Mouse (Mus musculus) lung, embryonic 14.5 days (tissue): ENCODE data around the gene Lefty2. TPM values are rescaled to one million over a fixed set of nuclear protein-coding genes. Genes with fewer than 3 reads are reported as not detected.

Experiments used
- ATAC-seq: fragments of 200-750 bp; cut with Nextera tagmentation; 2 replicates; pipeline ENCODE4 v1.8.0; 2017; ENCODE audit warnings: mild to moderate bottlenecking, moderate TSS enrichment, moderate library complexity; ENCODE audit not compliant: insufficient read depth
- DNase-seq: peaks from one replicate; pipeline ENCODE4 v3.0.0-alpha.2; 2015
- H3K27ac ChIP-seq: fragments of 300-500 bp; sonication (generic); 2 replicates; pipeline ENCODE4 v1.5.1; 2014; ENCODE audit warnings: low read depth, mild to moderate bottlenecking, moderate library complexity
- H3K27me3 ChIP-seq: fragments of 300-500 bp; sonication (generic); 2 replicates; pipeline ENCODE4 v1.6.1; 2014; ENCODE audit warnings: low read length, control low read depth; ENCODE audit not compliant: insufficient read depth
- H3K36me3 ChIP-seq: fragments of 300-500 bp; sonication (generic); 2 replicates; pipeline ENCODE4 v1.6.1; 2014; ENCODE audit warnings: control low read depth; ENCODE audit not compliant: insufficient read depth
- H3K4me1 ChIP-seq: fragments of 300-500 bp; sonication (generic); 2 replicates; pipeline ENCODE4 v1.6.1; 2014; ENCODE audit warnings: antibody characterized with exemption, control low read depth; ENCODE audit not compliant: insufficient read depth
- H3K4me2 ChIP-seq: fragments of 300-500 bp; sonication (generic); 2 replicates; pipeline ENCODE4 v1.6.1; 2014; ENCODE audit warnings: mild to moderate bottlenecking
- H3K4me3 ChIP-seq: fragments of 300-500 bp; sonication (generic); 2 replicates; pipeline ENCODE4 v1.5.1; 2014; ENCODE audit warnings: low read depth, low read length
- H3K9ac ChIP-seq: fragments of 300-500 bp; sonication (generic); 2 replicates; pipeline ENCODE4 v1.6.1; 2014
- H3K9me3 ChIP-seq: fragments of 300-500 bp; sonication (generic); 2 replicates; pipeline ENCODE4 v1.6.1; 2016; ENCODE audit warnings: low read depth, low read length, control low read depth
- CTCF ChIP-seq: IDR thresholded peaks from 2 replicates; pipeline ENCODE4 v1.5.1; 2016; ENCODE audit warnings: antibody characterized with exemption, low read depth
- whole genome bisulfite sequencing: fragments of 180-500 bp; shearing (Covaris S2); extraction: QIAGEN DNeasy Blood & Tissue Kit; methylation state at CpG from one replicate; pipeline ENCODE4 v1.1.7; 2014; 5-methylcytosine and 5-hydroxymethylcytosine counted together
- polyA plus RNA-seq: library from polyadenylated mRNA; unstranded; fragments of >200 nt; fragmentation: Nextera tagmentation; extraction: Ambion mirVana; gene quantifications from 2 replicates; pipeline ENCODE4 v1.2.1, GENCODE M21; 2014

Gene Lefty2
- polyA plus RNA-seq, 1 experiment from 2014 or later: not detected

GRCm38 (mm10) chr1:180919686-180920085 lies 26.8 kb downstream of the Lefty2 start:
- H3K36me3 ChIP-seq: no peaks in the 10 kb centered on the region
- 29% methylated on average over 8 of the region's 8 CpGs for WGBS
- no peak overlapping the region for H3K27ac ChIP-seq
- TF ChIP-seq CTCF: peak; percentile 72
- ATAC-seq: 0 out of 2 replicates have a peak, but pooled peaks have one; percentile 8
- H3K9me3 ChIP-seq: no peaks in the 10 kb centered on the region
- H3K4me2 ChIP-seq: no peak overlapping the region
- DNase-seq: peak; percentile 60
- no peaks in the 10 kb centered on the region for H3K4me1 ChIP-seq
- no peak overlapping the region for H3K4me3 ChIP-seq
- no peak overlapping the region for H3K9ac ChIP-seq
- no peaks in the 10 kb centered on the region for H3K27me3 ChIP-seq

- Histone ChIP-seq H3K4me3 (no peak overlapping the region), H3K27ac (no peak overlapping the region), H3K9me3 (no peaks in the 10 kb centered on the region), H3K27me3 (no peaks in the 10 kb centered on the region), H3K4me2 (no peak overlapping the region), H3K4me1 (no peaks in the 10 kb centered on the region), H3K9ac (no peak overlapping the region), H3K36me3 (no peaks in the 10 kb centered on the region)
- 71% methylated on average over 6 of the region's 6 CpGs for WGBS
- ATAC-seq: no peak
- TF ChIP-seq CTCF: no peak
- no peak for DNase-seq
These were observed 29.6 kb downstream of the Lefty2 start for GRCm38 (mm10) chr1:180922273-180923048.

- TF ChIP-seq CTCF: no peak
- Histone ChIP-seq H3K4me1 (no peaks in the 10 kb centered on the region), H3K9me3 (no peaks in the 10 kb centered on the region), H3K27ac (no peak overlapping the region), H3K9ac (no peak overlapping the region), H3K27me3 (no peaks in the 10 kb centered on the region), H3K36me3 (no peaks in the 10 kb centered on the region), H3K4me2 (no peak overlapping the region), H3K4me3 (no peak overlapping the region)
- ATAC-seq (no peak), DNase-seq (no peak)
- WGBS: 47% methylated on average over 2 of the region's 2 CpGs
These were observed 31.8 kb downstream of the Lefty2 start for GRCm38 (mm10) chr1:180924737-180925136.

DNA sequence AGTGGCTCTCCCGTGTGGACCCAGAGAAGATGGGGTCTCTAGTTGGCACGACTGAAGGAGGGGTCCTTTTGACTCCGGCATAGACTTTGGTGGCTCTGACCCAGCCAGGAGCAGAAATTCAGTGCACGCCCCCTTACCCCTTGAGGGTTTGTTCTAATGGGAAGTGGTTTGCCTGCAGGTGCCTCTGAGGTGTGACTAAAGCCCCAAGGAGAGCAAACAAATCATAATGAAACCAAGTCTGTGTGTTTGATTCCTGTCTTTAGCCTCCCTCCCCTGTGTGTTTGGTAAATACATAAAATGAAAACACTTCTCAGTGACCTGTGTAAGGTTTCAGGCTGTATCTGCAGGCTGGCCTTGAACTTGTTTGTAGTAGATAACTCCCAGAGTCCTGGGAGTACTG lies 33.4 kb downstream of the Lefty2 start:
- Histone ChIP-seq H3K27me3 (no peaks in the 10 kb centered on the region), H3K4me2 (no peak overlapping the region), H3K9ac (no peak overlapping the region), H3K4me3 (no peak overlapping the region), H3K4me1 (no peaks in the 10 kb centered on the region), H3K36me3 (no peaks in the 10 kb centered on the region), H3K9me3 (no peaks in the 10 kb centered on the region), H3K27ac (no peak overlapping the region)
- 49% methylated on average over 4 of the region's 4 CpGs for WGBS
- ATAC-seq (no peak), DNase-seq (no peak)
- TF ChIP-seq CTCF: no peak

- H3K4me3 ChIP-seq: no peak overlapping the region
- WGBS: 15% methylated on average over 2 of the region's 2 CpGs
- H3K27ac ChIP-seq: no peak overlapping the region
- ATAC-seq (no peak), DNase-seq (no peak)
- no peak for TF ChIP-seq CTCF
- no peaks in the 10 kb centered on the region for H3K4me1 ChIP-seq
- H3K27me3 ChIP-seq: peaks cover 14% of the 10 kb centered on the region
- H3K4me2 ChIP-seq: no peak overlapping the region
- no peak overlapping the region for H3K9ac ChIP-seq
- H3K36me3 ChIP-seq: no peaks in the 10 kb centered on the region
- no peaks in the 10 kb centered on the region for H3K9me3 ChIP-seq
These were observed 36.7 kb downstream of the Lefty2 start for GRCm38 (mm10) chr1:180929599-180929998.

DNA sequence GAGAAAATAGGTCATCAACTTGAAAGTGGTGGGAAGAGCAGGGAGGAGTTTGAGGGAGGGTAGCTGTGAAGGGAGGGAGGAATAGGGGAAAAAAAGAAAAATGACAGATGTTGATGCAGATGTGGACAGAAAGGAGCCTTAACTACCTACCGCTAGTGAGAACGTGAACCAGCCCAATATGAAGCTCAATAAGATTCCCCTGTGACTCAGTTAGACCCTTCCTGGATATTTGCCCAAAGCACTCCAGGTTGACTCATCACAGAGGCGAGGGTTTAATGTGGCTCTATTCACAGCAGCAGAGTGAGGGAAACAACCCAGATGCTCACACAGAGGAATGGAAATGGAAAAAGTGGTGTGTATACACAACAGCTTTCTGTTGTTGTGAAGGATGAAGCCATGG lies 38.2 kb downstream of the Lefty2 start:
- no peak overlapping the region for H3K9ac ChIP-seq
- no peak overlapping the region for H3K4me2 ChIP-seq
- TF ChIP-seq CTCF: no peak
- H3K9me3 ChIP-seq: no peaks in the 10 kb centered on the region
- H3K27me3 ChIP-seq: peaks cover 29% of the 10 kb centered on the region
- H3K4me3 ChIP-seq: no peak overlapping the region
- WGBS: 71% methylated on average over 3 of the region's 3 CpGs
- no peaks in the 10 kb centered on the region for H3K4me1 ChIP-seq
- no peak for ATAC-seq
- no peaks in the 10 kb centered on the region for H3K36me3 ChIP-seq
- no peak overlapping the region for H3K27ac ChIP-seq
- DNase-seq: no peak

DNA sequence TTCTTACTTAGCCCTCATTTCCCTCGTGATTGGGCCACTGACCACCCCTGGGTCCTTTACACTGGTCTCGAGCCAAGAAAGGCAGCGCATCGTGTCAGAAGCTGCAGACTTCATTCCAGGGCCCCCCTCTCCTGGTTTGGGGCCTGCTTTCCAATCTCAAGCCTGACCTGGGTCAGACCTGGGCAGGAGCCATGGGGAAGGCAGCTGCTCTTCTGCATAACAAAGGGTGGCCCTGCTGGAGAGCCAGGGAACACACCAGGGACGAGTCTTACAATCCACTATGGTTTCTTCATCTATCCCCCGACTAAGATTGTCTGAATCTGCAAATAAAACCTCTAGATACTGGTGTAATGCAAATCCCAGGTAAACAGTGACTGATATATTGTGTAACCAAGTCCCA lies 40.8 kb downstream of the Lefty2 start:
- H3K4me1 ChIP-seq: no peaks in the 10 kb centered on the region
- ATAC-seq: no peak
- H3K36me3 ChIP-seq: no peaks in the 10 kb centered on the region
- 27% methylated on average over 6 of the region's 6 CpGs for WGBS
- H3K4me3 ChIP-seq: no peak overlapping the region
- DNase-seq: no peak
- no peak overlapping the region for H3K27ac ChIP-seq
- peaks cover 36% of the 10 kb centered on the region for H3K27me3 ChIP-seq
- no peaks in the 10 kb centered on the region for H3K9me3 ChIP-seq
- 0 out of 2 replicates have a peak, but pooled peaks have one; percentile 6 for TF ChIP-seq CTCF
- no peak overlapping the region for H3K4me2 ChIP-seq
- no peak overlapping the region for H3K9ac ChIP-seq
